Mouse (Mus musculus) stomach, postnatal 0 days (tissue): ENCODE results near the gene Rab7.

Experiments used
- CTCF ChIP-seq: IDR thresholded peaks from 2 replicates; pipeline ENCODE4 v1.5.1; 2016; ENCODE audit warnings: antibody characterized with exemption, low read depth, mild to moderate bottlenecking, moderate library complexity
- EP300 ChIP-seq: optimal IDR thresholded peaks from 2 replicates; pipeline ENCODE3; 2016; ENCODE audit warnings: antibody characterized with exemption

- peak; percentile 50 for TF ChIP-seq CTCF
- no peak for TF ChIP-seq EP300
Measured at GRCm38 (mm10) chr6:87980374-87981029, 64.6 kb downstream of the Rab7 start.
